Mouse (Mus musculus) thymus, postnatal 14 days (tissue): ENCODE data around the gene Ercc1.

ENCODE experiments used
- DNase-seq: peaks from one replicate; pipeline ENCODE4 v3.0.0; 2021

Ercc1 gene

DNA sequence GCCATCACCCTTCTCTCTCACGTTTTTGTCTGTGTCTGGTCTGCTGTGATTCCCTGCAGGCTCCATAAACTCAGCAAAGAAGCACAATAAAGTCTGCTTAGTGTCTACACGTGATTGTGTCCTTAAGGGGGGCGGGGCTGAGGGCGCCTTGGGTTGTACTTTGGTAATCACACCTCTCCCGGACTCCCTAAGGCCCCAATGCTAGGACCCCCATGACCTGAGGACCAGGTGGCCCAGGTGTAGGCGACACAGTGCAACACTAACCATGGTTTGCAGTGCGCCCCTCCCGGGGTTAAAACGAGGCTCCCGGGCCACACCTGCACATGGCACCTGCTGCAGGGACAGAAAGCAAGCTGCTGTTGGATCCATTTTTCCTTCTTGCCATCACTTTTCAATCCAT, 3.3 kb upstream of the Ercc1 start:
- no peak for DNase-seq

DNA sequence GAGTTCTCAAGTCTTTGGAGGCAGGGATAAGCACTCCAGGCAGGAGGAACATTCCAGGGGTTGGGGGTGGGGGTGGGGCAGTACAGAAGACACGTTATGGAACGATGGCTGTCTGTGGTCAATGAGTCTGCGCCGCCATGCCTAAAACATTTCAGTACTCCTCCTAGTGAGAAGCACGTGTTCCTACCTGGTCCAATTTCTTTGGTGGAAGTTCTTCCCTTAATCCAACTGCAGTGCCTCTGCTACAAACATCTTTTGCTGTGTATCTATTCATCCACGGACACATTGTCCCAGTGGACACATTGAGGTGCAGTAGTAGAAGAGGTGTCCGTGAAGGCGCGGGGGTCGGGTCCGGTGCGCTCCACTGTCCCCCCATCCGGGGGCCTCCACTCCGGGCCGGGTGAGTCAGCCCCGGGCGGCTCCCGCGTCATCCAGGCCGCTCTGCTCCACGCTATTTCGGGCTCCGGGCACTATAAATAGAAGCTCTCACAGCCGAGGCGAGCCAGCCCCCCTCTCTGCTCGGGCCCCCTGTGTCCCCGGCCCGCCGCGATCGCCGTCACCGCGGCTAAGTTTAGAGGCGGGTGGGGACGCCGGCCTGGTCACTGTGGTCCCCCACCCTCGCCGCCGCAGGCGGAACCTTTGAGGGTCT, 2.7 kb upstream of the Ercc1 start:
- DNase-seq = no peak

DNA sequence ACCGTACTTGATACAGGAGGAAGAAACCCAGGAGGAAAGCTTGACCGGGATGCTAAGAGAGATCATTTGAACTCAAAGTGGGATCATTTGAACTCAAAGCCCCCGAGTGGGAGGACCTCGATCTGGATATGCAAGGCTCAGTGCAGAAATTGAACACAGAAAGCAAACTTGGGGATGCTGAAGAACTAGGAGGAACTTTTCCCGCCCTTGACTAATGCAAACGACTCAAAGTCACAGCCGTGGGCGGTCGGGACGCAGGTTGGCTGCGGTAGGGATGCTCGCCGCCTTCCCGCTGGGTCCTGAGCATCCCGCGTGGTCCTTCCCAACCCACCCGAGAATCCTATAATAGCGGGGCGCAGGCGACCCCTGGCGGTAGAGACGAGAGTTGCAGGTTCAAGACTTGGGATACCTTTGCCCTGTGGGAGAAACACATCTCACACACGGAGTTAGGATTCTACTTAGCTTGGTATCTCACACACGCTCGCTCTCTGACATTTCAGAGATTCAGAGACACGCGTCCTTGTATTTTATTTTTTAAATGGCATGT, 2.0 kb upstream of the Ercc1 start:
- DNase-seq = peak; percentile 84

DNA sequence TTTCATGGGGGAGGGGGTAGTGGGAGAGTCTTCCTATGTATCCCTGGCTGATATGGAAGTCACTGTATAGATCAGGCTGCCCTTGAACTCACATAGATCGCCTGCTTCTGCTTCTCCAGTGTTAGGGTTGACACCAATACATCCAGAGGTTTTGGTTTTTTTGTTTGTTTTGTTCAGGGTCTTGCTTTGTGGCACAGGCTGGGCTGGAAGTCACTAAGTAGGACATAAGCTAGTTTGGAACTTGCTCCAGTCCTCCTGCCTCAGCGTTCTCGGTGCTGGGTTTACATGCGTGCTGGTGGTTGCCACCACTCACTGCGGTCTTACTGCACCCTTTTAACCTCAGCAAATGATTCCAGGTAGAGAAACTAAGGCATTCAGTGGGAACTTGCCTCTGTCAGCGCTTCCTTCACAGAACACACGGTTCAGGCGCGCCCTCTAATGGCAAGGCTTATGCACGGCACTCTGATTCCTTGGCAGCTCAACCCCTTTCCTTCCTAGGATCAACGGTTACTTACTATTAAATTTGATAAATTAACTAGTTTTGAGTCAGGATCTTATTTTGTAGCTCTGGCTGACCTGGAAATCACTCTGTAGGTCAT, 1.3 kb upstream of the Ercc1 start:
- DNase-seq = peak; percentile 76

DNA sequence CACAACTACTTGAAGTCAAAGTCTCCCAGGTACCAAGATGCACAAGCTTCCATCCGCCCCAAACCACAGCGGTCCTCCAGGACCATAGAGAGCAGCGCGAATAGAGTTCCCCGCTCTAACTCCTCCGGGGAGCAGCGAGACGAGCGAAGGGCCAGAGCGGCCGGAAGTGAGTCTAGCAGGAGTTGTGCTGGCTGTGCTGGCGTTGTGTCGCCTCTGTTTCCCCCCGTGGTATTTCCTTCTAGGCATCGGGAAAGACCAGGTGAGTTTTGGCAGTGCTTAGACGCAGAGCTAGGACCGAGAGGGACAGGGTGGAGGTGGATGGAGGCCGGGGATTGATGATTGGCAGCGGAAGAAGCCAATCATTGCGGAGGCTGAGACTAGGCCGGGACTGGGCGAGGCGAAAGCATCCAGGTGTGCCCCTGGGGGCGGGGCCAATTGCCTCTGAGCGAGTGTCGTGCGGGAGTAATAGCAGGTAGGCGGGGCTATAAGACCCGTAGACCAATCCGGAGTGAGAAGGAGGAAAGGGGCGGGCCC, 427 bp downstream of the Ercc1 start:
- peak; percentile 98 for DNase-seq

DNA sequence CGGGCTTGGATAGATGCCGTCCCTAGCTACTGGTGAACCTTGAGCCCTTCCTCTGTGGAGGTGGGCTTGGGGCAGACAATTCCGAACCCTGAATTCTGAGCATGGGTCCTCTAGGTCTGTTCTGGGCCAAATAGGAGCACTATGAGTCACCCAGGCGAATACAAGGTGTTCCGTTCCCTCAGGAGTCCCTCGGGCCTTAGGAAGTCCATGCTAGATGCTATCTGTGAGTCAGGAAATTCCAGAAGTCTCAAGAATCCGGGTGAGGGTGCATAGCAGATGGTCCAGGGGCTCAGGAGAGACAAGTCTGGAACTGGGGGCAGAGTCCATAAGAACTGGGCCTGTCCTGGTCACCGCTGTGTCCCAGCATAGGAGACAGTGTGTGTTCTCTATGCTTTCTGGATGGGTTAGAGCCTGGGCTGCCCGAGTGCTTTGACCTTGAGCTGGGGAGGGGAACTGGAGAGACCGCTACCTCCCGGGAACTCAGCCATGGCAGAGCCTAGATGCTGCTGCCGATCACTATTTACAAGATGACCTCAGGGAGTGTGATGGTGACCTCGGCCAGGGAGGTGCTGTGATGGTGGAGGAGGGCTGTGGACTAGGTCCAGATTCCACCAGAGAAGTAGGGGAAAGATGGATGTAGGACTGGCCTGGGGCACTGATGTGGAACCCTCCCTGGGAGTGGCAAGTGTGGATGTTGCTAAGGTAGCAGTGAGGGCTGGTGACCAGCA, 4.8 kb downstream of the Ercc1 start:
- DNase-seq = no peak

DNA sequence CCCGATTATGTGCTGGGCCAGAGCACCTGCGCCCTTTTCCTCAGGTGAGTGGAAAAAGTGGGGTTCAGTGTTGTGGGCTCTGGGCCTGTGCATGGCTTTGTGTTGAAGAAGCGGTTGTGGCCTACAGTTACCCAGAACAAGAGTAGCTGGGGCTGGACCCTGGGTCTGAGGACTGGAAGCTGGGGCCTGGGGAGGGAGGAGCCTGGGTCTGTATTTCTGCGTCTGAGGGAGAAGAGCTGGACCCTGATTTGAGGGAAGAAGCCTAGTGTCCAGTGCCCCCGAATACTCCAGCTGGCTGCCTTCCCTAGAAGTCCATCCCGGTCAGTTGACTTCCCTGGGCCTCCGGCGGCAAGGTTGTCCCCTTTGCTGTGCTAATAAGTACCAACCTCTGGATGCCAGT, 5.6 kb downstream of the Ercc1 start:
- no peak for DNase-seq

DNA sequence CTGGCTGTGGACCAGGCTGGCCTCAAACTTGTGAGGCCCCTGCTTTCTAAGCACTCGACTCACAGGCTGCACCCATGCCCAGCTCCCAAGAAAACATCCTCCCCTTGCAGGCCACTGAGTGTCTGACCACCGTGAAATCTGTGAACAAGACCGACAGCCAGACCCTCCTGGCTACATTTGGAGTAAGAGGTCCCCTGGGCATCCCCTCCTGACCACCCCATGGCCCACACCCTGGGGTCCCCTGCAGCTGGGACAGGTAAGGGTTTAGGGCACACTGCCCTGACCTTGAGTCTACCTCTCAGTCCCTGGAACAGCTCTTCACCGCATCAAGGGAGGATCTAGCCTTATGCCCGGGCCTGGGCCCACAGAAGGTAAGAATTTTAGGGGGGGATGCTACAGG, 10.4 kb downstream of the Ercc1 start:
- DNase-seq = no peak

DNA sequence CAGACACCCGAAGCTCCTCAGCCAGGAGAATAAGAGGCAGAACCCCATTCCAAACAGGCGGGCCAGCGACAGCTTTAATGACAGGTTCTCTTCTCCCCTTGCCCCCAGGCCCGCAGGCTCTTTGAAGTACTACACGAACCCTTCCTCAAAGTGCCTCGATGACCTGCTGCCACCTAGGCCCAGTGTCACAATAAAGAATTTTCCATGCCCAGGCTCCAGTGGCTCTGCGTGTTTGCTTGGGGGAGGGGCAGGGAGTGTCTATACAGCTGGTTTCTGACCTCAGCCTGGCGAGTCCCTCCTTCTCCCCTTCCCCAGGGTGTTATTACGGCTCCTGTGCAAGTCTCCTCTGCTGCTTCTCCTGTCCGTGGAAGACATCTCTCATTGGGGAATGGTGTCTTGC, 11.7 kb downstream of the Ercc1 start:
- no peak for DNase-seq

DNA sequence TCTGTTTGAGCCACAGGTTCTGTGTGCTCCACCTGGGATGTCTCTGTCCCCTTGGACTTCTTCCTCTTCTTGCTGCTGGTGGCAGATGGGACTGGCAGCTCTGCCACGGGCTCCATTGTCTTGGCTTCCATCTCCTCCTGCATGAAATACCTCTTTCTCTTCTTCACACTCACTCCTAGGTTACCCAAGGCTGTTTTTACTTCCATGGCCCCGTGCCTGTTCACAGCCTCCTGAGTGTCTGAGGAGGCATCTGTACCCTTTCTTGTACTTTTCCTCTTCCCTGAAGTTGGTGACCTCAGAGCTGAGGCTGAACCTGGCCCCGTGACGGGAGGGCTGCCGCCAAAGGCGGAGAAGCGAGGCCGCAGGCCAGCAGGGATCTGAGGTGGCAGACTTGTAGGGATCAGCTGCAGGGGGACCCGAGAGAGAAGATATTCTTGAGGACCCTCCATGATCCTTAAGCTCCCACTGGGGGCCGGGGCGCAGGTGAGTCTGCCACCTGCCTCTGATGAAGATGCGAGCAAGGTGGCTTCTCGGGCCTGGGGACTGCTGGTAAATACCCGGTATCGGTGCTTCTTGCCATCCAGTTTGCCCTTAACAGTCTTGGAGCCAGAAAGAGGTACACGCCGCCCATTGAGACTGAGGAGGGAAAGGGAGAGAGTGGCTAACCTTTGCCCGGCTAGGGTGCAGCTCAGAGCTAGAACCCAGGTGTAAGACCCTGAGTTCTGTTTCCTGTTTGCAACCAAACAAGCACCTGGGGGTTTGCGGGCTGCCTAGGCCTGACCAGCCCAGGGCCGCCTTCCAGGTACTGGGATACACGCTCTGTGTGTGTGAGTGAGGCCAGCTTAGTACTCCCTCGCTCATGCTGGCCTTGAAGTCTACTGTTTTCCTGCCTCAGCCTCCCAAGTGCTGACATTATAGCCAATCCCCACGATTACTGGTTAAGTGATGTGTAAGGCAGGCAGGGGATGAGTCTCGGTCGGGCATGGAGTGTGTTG, 13.1 kb downstream of the Ercc1 start:
- DNase-seq = no peak

DNA sequence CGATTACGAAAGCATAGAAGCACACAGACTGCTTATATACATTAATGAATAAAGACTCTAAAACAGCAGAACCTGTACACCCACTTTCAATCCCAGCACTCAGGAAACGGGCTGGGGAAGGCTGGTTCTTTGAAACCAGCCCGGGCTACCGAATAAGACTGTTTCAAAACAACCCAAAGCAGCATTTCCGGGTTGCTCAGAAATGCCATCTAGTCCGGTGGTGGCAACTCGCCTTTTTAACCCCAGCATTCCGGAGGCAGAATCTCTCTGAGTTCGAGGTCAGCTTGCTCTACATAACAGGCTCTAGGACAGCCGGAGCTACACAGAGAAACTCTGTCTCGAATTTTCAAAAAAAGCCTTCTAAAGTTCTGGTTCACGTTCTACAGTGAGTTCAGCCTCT, 14.1 kb downstream of the Ercc1 start:
- no peak for DNase-seq

DNA sequence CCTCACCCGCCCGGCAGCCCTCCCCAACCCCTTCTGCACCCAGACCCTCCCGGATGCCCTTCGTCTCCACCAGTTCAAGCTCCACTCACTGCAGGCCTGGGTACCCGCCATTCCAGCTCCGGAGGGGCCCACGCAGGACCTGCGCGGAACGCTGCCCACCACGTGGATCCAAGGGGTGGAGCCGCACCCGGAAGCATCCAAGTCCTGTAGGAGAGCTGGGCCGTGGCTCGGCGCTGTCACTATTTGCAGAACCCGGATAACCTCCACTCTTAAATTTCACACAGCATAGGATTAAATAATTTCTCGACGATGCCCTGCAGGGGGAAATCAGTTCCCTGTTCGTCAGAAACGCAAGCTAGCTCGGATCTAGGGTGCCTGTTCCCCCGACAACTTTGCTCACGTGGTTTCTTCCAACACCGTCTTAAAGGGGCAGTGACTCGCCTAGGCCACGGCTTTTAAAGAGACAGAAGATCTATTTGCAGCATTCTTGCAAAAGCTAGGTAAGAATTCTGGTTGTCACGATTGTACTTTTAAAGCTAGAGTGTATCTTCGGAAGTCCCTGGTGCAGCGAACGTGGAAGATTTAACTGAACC, 14.8 kb downstream of the Ercc1 start, which contains the start of the genes Cd3eap and Ppp1r13l:
Cd3eap (minus strand) TSS at position 185 of the 593 bp plus-strand sequence.
Ppp1r13l (plus strand) TSS at position 451 of the 593 bp plus-strand sequence.
- peak; percentile 86 for DNase-seq

DNA sequence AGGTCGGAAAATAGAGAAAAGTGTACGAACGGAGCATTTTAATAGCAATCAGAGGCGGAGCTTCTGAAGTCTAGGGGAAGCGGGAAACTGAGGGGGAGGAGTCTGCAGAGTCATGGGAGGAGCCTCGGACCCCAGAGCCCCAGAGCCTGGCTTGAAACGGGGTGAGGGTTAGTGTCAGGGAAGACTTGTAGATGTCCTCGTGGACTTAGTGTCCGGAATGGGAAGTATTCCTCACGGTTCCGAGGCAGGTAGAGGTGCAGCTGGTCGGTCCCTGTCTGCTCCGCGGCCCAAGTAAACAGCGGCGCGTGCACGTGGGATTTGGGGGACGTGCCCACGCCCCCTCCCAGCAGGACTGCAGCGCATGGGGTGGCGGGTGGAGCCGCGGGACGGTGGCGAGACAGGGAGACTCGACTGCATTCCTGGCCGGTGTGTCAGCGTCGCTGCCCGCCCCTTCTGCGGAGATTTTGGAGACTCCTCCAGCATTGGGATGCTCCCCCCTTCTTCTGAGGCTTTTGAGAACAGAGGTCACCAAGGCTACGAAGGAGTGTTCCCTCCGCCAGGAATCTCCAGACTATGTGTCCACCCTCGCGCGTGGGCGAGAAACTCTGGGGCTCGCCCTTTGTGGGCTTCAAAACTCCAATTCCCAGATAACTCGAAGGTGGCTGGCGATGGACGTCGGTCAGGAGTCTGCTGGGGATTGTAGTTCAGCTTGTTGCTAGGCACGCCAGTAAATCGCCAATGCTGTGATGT, 15.5 kb downstream of the Ercc1 start:
- DNase-seq = peak; percentile 75

DNA sequence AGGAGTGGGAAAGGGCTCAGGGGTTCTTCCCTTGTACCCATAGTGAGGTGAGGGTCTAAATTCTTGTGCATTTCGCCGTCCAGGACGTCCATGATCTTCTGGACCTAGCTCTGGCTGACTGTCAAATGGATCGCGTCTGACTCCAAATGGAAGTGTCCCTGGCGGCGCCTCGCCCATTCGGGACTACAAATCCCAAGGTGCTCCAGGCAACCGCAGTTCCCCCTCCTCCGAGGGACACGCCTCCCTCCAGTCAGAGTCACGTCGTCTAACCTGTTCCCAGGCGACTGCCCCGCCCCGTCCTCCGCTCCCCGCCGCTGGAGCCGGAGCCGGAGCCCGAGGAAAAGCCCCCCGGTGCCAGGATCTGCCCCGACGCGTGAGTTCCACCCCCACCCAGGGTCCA, 16.4 kb downstream of the Ercc1 start:
- peak; percentile 66 for DNase-seq

DNA sequence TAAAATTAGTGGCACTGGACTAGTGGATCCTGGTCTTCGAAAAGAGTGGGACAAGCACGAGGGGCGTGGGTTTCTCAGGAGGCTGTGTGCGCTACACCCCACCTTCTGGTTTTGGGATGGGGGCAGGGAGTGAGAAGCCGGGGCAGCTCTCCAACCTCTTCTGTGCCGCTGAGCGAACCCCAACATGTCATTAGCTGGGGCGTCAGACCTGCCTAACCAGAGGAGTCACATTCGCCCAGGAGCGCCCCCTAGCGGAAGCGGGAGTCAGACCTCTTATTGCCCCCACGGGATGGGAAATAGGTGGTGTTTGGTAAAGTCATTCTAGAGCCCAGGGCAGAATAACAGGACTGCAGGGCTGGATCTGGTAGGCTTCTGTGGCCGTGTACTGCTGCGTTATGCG, 17.1 kb downstream of the Ercc1 start:
- peak; percentile 85 for DNase-seq

DNA sequence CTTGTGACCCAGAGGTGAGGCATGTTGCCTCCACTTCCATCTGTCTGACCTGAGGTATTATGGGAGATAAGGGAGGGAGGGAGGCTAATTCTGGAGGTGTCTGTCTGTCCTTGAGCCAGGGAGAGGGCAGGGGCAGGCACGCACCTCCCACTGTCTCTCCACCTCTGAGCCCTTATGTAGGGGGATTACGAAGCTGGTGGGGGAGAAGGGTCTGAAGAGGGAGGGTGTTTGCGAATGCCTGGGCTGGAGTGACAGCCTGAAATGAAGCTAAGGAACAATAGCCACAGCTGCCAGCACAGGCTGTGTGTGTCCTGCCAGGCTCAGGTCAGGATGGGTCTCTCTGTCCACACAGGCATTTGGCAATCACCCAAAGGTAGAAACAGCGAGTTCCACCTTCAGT, 17.7 kb downstream of the Ercc1 start:
- DNase-seq = no peak

DNA sequence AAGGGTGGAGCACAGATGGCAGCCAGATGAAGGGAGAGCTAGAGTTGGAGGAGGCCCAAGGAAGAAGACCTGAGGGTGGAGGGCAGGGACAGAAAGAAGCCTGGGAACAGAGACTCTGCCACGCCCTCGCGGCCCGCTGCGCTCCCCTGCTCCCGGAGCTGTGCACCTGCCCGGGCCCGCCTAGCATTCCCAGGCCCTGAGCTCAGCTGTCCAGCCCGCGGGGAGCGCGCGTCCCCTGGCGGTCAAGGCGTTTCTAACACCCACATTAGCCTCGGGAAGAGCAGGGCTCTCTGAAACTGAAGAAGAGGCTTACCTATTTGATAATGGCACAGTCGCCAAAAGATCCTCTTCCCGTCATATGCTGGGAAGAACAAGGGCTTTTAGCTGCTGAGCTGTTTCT, 19.3 kb downstream of the Ercc1 start:
- DNase-seq = peak; percentile 81

DNA sequence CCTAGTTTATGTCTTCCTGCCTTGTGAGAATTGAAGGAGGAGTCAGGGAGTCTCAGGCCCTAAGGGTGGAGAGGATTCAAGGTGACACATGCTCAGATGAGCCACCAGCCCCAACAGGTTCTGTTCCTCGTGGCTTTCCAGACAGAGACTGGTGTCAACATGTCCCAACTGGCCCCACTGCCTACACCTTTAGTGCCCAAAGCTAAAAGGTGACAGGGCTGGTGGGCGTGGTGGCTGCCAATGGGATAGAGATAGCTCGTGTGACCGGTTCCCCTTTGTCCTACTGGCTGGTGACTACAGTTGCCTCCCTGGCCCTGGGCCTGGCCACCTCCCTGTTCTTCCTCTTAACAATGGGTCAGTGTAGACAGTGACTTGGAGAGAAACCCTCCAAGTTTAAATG, 20.8 kb downstream of the Ercc1 start:
- DNase-seq = no peak

DNA sequence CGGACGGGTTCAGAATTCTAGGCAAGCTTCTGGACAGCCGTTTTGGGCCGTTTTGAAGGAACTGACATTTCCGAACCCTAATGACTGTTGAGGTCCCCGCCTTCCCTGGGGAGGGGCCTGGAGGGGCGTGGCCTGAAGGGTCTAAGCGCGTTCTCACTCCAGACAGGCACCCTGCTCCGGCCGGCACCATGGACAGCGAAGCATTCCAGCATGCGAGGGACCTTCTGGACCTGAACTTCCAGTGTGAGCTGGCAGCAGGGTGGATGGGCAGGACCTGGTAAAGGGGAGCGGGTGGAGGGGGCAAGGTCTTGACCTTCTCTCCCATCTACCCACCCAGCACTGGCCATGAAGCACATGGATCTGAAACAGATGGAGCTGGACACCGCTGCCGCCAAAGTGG, 23.8 kb downstream of the Ercc1 start:
- DNase-seq = no peak

DNA sequence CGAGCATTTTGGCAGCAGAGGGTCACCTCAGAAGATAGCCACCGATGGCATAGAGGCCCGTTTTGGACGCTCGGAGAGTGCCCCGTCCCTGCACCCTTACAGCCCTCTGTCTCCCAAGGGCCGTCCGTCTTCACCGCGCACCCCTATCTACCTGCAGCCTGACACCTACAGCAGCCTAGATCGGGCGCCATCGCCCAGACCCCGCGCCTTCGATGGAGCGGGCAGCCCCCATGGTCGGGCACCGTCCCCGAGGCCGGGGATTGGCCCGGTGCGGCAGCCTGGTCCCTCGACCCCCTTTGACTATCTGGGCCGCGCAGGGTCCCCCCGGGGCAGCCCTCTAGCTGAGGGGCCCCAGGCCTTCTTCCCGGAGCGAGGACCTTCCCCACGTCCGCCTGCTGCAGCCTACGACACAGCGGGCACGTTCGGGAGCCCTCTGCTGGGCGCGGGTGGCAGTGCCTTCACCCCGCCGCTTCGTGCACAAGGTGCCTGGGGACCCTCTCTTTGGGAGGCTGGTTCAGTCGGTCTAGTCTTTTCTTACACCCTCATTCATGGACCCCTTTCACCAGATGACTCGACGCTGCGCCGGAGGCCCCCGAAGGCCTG, 25.3 kb downstream of the Ercc1 start:
- peak; percentile 86 for DNase-seq

DNA sequence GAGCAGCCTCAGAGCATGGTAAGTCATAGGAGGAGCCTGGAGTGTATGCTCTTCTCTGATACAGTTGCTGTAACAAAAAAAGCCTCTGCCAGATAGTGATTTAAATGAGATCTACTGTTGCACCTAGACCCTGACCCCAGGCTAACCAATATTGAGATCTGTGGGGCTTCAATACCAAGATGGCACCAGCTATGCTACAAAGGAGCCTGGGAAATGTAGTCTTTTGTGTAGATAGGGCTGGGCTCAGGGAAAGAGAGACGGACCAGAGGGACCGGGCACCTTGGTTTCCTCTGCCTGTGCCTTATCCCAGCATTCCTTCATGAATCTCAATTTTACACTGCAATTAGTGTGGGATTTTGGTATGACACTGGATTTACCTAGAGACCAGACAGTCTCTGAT, 28.8 kb downstream of the Ercc1 start:
- no peak for DNase-seq
